Mouse (Mus musculus): ENCODE results near the gene Zmynd10.

Zmynd10 gene

GRCm38 (mm10) chr9:107599433-107599832 lies 52.3 kb downstream of the Zmynd10 start:
- in situ Hi-C loops (cut with MboI; ENCODE audit: low sequenced_read_pairs), result no loop called here

GRCm38 (mm10) chr9:107599842-107600241 lies 52.7 kb downstream of the Zmynd10 start:
- in situ Hi-C loops (cut with MboI; ENCODE audit: low sequenced_read_pairs), result no loop called here

GRCm38 (mm10) chr9:107600745-107601144 lies 53.6 kb downstream of the Zmynd10 start:
- in situ Hi-C loops (cut with MboI; ENCODE audit: low sequenced_read_pairs), result no loop called here
